Mouse (Mus musculus) gastrocnemius, adult 2 months (tissue): ENCODE results near the gene Glis1. TPM values are rescaled to one million over a fixed set of nuclear protein-coding genes. Genes with fewer than 3 reads are reported as not detected.
A peak's percentile ranks its signal among the peaks of the same experiment; 100 is the strongest.

Source experiments
- DNase-seq: peaks from one replicate; pipeline ENCODE4 v3.0.0; 2022
- H3K27ac ChIP-seq: fragments of 200-600 bp; 2 replicates; pipeline ENCODE4 v1.8.1; 2022; ENCODE audit warnings: mild to moderate bottlenecking
- H3K4me3 ChIP-seq: fragments of 200-600 bp; 2 replicates; pipeline ENCODE4 v1.8.1; 2022; ENCODE audit warnings: mild to moderate bottlenecking, moderate library complexity
- CTCF ChIP-seq: fragments of 200-600 bp; IDR thresholded peaks from 2 replicates; pipeline ENCODE4 v1.8.1; 2022; ENCODE audit warnings: antibody characterized with exemption, mild to moderate bottlenecking, moderate library complexity
- intact Hi-C: fragments of 180-260 bp; cut with DNase I; formaldehyde crosslinking; loops from one replicate; pipeline ENCODE4 v1.15.1; 2025
- total RNA-seq, 2 experiments: library from RNA; stranded (reverse); gene quantifications; 2 replicates each; pipeline ENCODE4 v1.2.3; 2021

Glis1 gene
- total RNA-seq, 2 experiments from 2014 or later: 0.15 to 0.20 TPM

DNA sequence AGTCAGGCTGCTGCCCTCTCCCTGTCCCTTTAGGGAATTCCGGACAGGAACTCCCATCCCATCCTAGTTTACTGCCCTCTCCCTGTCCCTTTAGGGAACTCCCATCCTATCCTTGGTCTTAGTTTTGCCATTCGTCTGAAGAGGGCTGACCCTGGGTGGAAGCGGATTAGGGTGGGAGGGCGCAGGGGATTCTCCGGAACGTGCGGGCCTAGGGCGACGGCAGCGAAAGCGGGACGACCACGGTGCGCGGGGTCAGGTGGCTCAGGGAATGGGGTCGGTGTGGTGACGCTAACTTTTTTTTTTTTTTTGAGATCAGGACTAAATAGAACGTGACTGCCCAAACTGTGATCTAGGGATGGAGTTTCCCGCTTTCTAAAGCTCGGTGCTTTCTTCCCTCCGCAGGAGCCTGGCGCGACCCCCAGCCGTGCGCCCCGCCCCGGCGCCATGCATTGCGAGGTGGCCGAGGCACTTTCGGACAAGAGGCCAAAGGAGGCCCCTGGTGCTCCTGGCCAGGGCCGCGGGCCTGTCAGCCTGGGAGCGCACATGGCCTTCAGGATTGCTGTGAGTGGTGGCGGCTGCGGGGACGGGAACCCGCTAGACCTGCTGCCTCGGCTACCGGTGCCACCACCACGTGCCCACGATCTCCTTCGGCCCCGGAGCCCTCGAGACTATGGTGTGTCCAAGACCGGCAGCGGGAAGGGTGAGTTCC lies 1.0 kb downstream of the Glis1 start:
- H3K4me3 ChIP-seq: peak overlapping the region; percentile 86
- TF ChIP-seq CTCF: no peak
- H3K27ac ChIP-seq: no peak overlapping the region
- DNase-seq: no peak
- intact Hi-C loops: no loop called here

DNA sequence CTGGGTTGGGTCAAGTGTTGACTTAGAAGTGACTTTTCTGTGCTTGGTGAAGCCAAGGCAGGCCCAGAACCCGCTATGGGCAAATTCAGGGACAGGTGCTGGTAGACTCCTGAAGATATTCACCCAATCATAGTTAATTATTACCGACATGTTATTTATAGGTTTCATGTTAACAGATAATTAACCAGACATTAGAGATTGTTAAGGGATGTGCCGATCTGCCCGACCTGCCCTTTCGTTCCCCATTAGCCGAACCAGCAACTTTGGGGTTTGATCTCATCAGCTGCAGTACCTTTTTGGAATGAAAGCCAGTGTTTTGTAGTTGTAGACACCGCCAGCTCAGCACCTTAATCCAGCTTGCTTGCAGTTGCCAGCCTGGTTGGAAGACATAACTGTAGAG lies 2.1 kb downstream of the Glis1 start:
- Histone ChIP-seq H3K27ac (no peak overlapping the region), H3K4me3 (no peak overlapping the region)
- TF ChIP-seq CTCF: no peak
- intact Hi-C loops: no loop called here
- no peak for DNase-seq

DNA sequence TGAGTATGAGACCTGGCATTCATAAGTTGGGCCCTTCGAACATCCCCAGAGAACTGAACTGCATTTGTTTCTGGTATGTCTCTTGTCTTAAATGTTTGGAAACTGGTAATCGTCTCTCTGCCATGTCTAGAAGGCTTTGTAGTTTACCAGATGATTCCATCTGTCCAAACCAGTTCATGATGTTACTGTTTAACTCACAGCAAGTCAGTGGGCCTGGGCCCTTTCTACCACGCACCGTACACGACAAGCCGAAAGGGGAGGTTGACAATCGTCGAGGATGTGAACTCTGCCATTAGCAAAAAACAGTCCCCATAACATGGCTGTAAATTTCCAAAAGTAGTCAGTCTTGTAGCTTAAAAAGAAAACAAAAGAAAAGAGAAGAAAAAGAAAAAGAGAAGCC lies 4.3 kb downstream of the Glis1 start:
- Histone ChIP-seq H3K4me3 (no peak overlapping the region), H3K27ac (no peak overlapping the region)
- DNase-seq: no peak
- intact Hi-C loops: no loop called here
- no peak for TF ChIP-seq CTCF

DNA sequence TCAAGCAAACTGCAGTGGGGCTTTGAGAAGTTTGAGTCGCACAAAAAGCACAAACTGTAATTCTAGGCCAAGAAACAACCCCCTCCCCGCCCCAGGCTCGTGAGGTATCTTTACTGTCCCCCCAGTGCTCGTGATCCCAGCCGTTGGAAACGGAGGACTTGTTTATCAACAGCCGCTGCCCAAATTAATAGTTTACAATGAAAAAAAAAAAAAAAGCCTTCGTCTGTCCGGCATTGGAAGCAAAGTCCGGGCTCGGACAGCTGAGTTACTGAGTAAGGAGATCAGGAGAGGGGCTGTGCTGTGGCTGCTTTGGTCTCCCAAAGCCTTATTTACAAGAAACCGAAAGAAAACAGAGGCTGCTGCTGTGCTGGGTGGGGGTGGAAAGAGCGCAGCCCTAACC lies 5.9 kb downstream of the Glis1 start:
- intact Hi-C loops: no loop called here
- no peak for TF ChIP-seq CTCF
- H3K4me3 ChIP-seq: peak overlapping the region; percentile 50
- DNase-seq: no peak
- H3K27ac ChIP-seq: no peak overlapping the region

DNA sequence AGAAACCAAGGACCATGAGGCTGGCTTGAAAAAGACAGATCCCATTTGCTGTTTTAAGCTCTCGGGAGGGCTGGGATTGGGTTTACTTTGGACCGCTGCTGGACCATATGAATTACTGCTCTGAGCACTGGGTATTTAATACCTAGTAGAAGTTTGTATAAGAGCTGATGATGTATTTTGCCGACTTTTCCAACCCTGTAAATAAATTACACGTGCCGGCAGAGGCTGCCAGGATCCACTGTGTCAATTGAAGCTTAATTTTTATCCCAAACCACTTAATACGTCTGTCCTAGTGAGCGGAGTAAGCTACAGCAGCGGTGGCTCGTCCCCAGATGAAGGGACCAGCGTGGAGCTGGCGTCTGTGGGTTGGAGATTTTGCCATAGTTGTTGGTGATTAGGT lies 7.9 kb downstream of the Glis1 start:
- no peak overlapping the region for H3K27ac ChIP-seq
- intact Hi-C loops: no loop called here
- DNase-seq: no peak
- TF ChIP-seq CTCF: no peak
- H3K4me3 ChIP-seq: peak overlapping the region; percentile 55

DNA sequence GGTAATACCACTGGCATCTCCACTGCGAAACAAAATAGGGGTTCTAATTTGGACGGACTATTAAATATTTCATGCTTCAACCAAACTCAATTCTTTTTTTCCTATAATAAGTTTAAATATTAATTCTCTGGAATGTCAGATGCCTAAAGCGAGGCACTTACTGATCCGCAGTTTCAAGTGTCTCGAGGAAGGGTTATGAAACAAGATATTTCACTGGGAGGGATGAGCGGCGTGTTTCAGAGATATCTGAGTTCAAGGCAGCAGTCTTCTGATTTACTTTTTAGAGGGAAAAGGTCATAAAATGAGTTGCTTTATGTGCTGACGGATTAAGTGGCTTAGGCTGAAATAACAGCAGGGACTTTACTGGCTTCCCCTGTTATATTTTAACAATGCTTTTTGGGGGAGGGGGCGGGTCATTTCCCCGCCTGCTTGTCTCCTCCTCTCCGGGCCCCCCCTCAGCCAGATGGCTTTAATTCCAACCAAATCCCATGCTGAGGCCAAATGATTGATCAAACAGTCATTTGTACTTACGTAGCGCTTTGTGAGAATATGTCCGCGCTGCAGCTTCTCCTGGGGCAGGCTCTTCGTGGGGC lies 8.6 kb downstream of the Glis1 start:
- H3K27ac ChIP-seq: no peak overlapping the region
- H3K4me3 ChIP-seq: peak overlapping the region; percentile 55
- TF ChIP-seq CTCF: no peak
- intact Hi-C loops: no loop called here
- DNase-seq: no peak

DNA sequence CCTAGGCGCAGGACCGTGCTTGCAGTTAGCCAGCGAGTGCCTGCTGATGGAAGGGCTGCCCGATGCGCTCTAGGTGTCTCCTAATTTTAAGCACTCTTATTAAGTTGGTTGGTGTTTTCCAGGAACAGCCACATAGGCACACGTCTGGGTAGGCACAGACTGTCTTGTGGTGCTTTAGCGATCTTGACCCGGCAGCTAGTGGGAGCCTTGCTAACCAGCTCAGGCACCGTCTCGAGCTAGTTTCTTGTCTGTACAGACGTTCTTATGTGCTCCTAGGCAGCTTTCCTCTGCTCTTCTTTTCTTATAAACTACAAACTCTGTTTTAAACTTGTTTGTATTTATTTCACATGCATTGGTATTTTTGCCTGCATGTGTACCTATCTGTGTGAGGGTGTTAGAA lies 9.2 kb downstream of the Glis1 start:
- no peak overlapping the region for H3K4me3 ChIP-seq
- no peak for DNase-seq
- no peak overlapping the region for H3K27ac ChIP-seq
- TF ChIP-seq CTCF: no peak
- intact Hi-C loops: no loop called here

DNA sequence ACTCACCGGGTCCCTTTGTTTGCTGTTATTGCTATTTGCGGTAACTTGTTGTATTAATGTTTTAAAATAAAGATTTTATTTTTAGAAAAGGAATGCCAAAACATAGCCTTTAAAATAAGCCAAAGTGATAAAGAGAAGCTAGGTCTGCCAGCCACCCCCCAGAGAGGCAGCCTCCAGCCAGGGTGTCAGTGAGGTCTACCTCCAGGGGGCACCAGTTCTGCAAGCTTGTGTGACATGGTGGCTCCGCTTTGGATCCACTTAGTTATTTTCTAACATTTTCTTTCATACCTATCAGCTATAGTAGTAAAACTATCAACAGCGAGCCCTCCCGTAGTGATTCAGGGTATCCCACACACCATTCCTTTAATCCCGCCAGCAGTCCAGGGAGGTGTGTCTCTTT lies 14.1 kb downstream of the Glis1 start:
- intact Hi-C loops: no loop called here
- Histone ChIP-seq H3K4me3 (no peak overlapping the region), H3K27ac (no peak overlapping the region)
- peak; percentile 56 for TF ChIP-seq CTCF
- peak; percentile 36 for DNase-seq

DNA sequence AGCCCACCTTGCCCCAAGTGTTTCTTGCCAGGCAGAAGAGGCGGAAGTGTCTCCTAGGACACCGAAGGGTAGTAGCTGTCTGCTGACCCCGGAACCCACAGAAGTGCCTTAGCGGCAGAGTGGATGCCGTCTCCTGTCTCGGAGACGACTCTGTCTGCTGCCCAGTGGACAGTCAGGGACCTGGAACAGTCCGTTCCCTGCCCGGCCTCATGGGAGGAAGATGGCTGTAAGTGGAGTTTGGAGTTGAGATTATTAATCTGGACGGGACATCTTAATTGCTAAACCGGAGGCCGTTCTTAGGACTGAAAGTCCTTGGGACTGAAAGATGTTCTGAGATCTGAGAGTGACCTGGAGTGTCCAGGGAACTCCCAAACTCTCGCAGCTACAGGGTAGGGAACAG lies 15.1 kb downstream of the Glis1 start:
- H3K27ac ChIP-seq: no peak overlapping the region

DNA sequence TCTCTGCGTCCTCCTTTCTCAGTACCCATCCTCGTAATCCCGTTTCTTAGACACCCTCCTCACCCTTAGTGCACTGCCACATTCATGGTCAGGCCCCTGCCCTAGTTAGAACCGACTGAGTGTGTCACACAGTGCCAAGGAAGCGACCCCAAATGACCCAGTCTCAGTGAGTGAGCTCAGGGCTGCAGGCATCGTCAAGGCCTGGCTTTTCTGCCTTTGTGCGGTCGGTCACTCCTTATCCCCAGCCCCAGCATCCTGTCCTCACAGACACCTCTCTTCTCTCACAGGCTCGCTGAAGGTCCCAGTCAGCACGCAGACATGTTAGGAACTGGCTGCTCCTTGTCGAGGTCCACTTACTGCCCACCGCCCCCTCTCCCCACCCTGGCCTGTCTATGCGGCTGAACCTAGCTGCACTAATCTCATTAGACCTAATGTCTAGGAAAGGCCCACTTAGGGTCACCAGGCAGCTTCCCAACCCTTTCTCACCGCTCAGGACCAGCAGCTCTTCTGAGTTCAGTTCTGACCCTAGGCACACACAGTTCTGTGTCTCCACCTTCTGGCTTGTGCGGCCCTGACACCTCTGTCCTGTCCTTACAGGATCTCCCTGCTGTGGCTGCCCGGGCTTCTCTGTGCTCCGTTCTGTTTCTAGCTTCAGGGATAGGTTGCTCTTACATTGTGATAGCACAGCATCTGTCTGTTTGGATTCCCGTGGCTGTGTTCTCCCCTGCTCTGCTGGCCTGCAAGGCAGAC lies 18.1 kb downstream of the Glis1 start:
- no peak for DNase-seq
- TF ChIP-seq CTCF: no peak
- intact Hi-C loops: no loop called here
- no peak overlapping the region for H3K27ac ChIP-seq
- H3K4me3 ChIP-seq: no peak overlapping the region

More for the DNA sequence above, 15.1 kb downstream of the Glis1 start:
- no peak for DNase-seq
- H3K4me3 ChIP-seq: no peak overlapping the region
- intact Hi-C loops: no loop called here
- TF ChIP-seq CTCF: no peak

DNA sequence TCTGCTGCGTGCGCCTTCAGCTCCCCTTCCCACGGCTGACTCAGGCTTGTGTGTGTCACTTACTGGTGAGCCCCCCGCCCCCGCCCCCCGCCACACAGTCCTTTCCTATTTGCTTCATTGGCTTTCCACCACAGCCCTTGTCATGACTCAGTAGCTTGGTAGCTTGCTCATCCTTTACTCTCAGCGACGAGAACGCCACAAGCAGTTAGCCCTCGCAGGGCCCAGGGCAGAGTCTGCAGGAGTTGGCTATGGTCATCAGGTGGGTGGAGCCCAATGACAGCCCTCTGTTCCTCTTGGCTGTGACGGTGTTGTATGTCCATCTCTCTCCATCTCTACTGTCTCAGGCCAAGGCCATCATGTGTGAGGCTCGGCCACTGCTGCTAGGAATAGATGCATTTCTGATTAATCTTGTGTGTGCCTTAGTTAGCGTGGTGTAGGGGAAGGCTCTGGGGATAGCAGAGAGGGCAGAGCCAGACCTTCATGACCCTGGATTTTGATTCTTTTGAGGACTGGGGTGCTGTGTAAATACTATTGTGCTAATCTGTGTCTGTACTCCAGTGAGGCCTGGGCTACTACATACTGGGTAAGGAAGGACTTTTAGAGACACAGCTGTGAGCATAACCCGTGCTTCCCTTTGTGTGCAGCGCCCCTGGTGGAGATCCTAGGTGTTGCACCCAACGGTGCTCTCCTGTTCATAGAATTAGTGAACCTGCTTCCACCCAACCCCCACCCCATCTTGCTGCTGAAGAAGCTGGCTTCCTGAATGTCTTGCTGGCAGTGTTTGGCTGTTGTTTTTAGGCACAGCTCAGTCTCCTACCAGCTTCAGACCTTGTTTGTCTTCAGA lies 19.0 kb downstream of the Glis1 start:
- peak; percentile 86 for DNase-seq
- intact Hi-C loops: no loop called here
- no peak overlapping the region for H3K4me3 ChIP-seq
- no peak overlapping the region for H3K27ac ChIP-seq
- TF ChIP-seq CTCF: peak; percentile 89

DNA sequence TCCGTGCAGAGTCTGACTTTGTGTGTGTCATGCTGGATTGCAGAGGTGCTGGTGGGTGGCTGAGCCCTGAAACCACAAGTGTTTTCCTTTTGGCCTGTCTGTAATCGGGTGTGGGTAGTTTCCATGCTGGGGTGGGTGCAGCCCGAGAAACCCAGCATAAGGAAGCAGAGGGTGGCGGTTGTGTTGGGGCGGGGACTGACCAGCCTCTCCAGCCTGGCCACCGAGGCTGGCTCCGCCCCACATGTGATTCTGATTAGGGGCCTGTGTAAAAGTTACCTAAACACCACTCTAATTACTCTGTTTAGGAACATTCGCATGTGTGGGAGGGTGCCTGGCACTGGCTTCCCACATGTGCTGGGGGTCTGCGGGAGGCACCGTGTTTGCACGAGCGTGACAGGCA lies 23.2 kb downstream of the Glis1 start:
- no peak for TF ChIP-seq CTCF
- intact Hi-C loops: no loop called here
- Histone ChIP-seq H3K27ac (no peak overlapping the region), H3K4me3 (peak overlapping the region; percentile 45)
- DNase-seq: no peak

DNA sequence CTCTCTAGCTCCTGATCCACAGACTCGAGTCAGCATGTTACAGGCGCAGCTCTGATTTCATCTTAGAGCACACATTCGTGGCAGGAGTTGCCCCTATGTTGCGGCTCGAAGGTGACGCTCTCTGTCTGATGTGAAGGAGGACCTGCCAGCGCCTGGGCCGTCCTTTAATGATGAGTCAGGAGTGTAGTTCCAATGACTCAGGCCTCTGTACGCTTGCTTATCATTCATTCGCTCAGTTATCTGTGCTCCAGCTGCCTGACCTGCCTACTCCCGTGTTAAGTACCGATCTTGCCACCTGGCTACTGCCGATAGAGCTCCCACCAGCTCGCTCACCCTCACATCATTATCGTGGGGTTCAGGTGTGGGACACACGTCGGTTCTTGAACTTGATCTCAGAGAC lies 24.5 kb downstream of the Glis1 start:
- DNase-seq: no peak
- intact Hi-C loops: no loop called here
- Histone ChIP-seq H3K4me3 (no peak overlapping the region), H3K27ac (no peak overlapping the region)
- no peak for TF ChIP-seq CTCF
